Mouse (Mus musculus): Measurements from ENCODE around the gene D630039A03Rik. TPM values are rescaled to one million over a fixed set of nuclear protein-coding genes. Genes with fewer than 3 reads are reported as not detected.
A peak's percentile ranks its signal among the peaks of the same experiment; 100 is the strongest.
"Not testable (repeated sequence)": the region's sequence is repeated elsewhere in the genome, so short reads cannot be mapped to it uniquely, and the experiment has no call there.

Gene D630039A03Rik
- total RNA-seq, 2 experiments from 2014 or later = 0.15 to 0.19 TPM

DNA sequence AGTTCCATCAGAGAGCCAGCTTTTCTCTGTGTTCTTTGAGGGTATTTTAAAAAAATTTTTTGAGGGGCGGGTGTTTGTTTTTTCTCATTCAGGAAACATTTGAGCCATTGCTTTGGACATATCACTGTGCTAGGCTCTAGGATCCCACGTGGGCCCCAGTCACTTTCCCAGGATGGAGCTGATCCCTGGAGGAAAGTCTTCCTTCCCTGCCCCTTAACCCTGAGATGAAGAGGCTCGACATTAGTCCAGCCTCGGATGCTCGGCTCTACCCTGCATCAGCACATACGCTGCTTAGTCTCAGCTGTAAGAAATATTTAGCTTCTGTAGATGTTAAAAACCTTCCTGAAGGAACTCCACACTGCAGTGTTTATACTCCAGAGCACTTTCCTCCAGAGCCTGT, 20.2 kb downstream of the D630039A03Rik start:
- intact Hi-C loops (cut with DNase I) = no loop called here
- DNase-seq (ENCODE audit: low spot score in 2 of 2) = no peak

DNA sequence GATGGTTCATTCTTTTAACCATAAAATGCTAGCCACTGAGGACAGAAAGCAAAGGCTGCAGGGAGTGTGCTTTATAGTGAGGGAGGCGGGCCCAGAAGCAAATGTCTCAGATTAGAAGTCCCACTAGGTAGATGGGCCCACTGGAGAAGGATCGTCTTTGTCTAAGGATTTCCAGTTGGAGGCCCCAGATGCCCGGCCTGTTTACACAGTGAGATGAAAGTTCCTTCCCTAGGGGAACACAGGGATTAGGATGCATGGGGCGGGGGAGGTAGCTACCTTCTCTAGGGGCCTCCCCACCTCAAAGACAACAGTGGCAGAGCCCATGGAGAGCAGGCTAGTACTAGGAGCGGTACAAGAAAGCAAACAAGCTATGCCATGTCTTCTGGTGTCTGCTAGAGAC, 21.0 kb downstream of the D630039A03Rik start:
- intact Hi-C loops (cut with DNase I) = no loop called here
- DNase-seq (ENCODE audit: low spot score in 2 of 2) = no peak

DNA sequence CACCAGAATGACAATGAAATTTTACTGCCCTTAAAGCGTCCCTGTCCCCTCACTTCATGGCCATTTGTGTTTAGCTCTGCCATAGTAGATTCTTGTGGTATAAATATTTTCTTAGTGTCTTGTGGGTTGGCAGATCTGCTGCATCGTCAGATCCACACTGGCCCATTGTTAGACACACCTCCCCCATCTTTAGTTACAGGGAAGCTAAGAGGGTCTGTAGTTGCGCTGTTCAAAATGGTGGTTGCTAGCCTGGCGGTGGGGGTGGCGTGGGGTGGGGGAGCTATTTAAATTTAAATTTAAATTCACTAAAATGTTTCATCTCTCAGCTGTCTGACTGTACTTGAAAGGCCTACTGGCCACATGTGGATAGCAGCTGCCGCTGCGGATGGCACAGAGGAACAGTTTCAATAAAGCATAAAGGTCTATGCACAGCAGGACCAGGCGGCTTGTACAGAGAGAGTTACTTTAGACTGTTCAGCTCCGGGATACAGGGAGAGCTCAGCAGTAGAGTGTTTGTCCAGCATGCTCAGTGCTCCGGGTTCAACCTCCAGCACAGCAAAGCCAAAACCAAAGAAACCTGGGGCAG, 24.0 kb downstream of the D630039A03Rik start:
- no peak for DNase-seq (ENCODE audit: low spot score in 2 of 2)
- intact Hi-C loops (cut with DNase I) = no loop called here

DNA sequence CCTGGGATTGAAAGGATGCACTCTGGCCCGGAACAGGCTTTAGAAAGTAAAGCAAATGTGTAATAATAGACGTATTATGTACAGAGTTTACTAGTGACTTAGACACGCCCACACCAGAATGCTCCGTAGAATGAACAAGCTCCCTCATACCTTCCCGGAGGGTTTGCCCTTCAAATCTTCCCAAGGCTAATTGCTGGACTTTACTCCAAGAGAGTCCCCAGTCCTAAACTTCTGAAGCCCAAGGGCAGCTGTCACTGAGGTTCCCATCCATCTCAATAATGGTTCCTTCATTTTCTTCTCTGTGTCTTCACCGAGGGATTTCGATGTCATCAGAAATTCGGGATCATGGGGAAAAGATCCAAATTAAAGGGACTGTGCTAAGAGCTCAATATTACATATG, 26.3 kb downstream of the D630039A03Rik start:
- intact Hi-C loops (cut with DNase I) = no loop called here
- no peak for DNase-seq (ENCODE audit: low spot score in 2 of 2)

DNA sequence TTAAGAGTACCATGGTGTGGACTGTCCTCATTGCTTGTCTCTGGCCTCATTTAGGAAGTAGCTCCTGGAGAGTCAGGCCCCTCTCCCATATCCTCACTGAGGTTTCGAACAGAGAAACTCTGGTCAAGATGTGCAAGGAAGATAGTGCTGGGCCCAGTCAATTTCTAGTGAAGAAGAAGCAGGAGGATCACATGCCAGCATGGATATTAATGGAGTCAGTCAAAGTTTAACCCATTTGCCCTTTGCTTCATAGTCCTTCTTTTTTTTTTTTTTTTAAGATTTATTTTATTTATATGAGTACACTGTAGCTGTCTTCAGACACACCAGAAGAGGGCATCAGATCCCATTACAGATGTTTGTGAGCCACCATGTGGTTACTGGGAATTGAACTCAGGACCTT, 27.1 kb downstream of the D630039A03Rik start:
- intact Hi-C loops (cut with DNase I); DNase-seq (ENCODE audit: low spot score in 2 of 2): not testable (repeated sequence)

DNA sequence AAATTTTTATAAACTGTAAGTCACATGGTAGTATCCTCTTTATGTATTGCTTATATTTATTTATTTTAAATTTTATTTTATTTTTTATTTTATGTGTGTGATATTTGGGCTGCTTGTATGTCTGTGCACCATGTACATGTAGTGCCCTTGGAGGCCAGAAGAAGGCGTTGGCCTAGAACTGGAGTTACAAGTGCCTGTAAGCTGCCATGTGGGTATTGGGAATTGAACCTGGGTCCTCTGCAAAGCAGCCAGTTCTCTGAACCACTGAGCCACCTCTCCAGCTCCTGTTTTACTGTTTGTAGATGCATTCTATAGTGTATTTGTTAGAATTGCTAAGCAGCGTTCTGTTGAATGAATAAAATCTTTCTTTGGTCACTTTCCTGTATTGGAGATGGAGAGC, 27.9 kb downstream of the D630039A03Rik start:
- DNase-seq (ENCODE audit: low spot score in 2 of 2) = no peak
- intact Hi-C loops (cut with DNase I) = no loop called here

DNA sequence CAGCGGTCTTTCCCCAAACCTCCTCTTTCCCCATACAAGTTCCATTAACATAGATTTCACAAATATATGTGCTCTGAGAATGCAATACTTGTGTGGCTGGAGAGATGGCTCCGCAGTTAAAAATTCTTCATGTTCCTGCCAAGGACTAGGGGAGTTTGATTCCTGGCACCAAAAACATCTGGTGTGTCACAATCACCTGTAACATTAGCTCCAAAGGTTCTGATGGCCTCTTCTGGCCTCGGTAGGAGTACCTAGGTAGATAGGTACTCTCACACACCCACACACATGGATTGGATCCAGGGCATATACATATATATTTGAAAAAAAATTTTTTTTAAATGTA, 29.2 kb downstream of the D630039A03Rik start:
- no peak for DNase-seq (ENCODE audit: low spot score in 2 of 2)
- intact Hi-C loops (cut with DNase I) = no loop called here

DNA sequence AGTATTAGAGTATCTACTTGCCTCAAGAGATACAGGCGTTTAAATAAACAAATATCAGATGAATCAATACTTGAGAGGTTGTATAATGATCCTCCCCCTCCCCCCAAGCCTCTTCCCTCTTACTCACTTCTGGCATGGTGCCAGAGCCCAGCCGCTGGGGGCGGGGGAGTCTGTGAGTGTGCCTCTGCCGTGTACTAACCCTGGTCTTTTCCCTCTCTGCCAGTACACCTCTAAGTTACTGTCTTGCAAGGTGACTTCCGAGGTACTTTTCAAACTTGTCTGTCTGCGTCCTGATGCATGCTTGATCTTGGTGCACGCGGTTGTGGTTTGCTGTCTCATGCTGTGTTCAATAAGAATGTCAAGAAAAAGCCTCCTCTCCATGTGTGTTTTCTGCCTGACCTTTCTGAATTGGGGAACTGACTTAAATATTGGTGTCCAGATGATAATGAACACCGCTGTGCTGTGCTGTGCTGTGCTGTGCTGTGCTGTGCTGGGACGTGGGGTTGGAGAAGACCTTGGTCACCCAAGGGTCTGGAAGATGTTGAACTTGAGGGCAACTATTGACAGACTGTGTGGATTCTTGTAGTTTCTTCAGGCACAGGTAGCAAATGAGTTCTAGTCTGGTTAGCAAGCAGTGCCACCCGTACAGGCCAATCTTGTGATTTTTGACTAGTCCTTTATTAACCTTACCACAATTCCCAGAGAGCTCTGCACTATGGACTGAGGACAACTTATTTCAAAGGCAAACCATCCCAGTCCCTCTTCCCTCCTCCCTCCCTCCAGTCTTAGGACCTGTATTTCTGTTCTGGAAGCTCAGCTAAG, 29.8 kb downstream of the D630039A03Rik start:
- intact Hi-C loops (cut with DNase I) = no loop called here

DNA sequence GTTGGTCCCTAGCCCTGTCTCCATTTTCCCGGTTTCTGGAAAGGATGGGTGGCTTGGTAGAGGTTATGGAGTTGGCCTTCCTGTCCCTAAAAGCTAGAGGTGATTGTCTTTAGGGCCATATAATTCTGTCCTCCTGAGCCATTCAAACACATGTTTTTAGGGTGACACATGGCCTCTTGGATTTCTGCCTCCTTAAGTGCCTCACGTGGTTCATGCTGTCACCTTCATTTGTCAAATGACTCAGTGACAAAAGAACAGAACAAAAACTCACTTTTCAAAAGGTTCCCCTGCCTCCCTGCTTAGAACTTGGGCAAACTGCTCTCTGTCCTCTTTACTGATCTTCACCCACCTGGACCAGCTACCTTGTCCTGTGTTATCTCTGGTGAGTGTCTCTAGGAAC, 30.9 kb downstream of the D630039A03Rik start:
- intact Hi-C loops (cut with DNase I) = no loop called here
- no peak for DNase-seq (ENCODE audit: low spot score in 2 of 2)

More for the DNA sequence above, 29.8 kb downstream of the D630039A03Rik start:
- no peak for DNase-seq (ENCODE audit: low spot score in 2 of 2)

DNA sequence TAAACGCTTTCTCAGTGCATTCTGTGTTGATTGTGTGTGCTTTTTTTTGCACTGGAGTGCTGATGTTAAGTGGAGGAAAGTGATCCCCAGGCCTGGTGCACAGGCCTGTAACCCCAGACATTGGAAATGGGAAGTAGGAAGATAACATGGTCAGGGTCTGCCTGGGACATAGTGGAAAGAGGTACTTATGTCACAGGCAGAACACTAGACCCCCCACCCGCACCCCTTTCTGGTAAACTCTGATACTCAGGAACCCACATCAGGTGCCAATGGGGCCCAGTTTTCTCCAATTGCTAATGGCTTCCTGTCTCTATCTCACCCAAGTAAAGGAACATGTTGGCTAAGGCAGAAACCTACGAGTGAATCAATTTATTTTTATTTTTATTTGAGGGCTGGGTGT, 31.6 kb downstream of the D630039A03Rik start:
- intact Hi-C loops (cut with DNase I) = loop anchor here (5.0 kb wide), 1 partner anchor 212 kb away; no protein-coding TSS in a partner anchor
- DNase-seq (ENCODE audit: low spot score in 2 of 2) = no peak

DNA sequence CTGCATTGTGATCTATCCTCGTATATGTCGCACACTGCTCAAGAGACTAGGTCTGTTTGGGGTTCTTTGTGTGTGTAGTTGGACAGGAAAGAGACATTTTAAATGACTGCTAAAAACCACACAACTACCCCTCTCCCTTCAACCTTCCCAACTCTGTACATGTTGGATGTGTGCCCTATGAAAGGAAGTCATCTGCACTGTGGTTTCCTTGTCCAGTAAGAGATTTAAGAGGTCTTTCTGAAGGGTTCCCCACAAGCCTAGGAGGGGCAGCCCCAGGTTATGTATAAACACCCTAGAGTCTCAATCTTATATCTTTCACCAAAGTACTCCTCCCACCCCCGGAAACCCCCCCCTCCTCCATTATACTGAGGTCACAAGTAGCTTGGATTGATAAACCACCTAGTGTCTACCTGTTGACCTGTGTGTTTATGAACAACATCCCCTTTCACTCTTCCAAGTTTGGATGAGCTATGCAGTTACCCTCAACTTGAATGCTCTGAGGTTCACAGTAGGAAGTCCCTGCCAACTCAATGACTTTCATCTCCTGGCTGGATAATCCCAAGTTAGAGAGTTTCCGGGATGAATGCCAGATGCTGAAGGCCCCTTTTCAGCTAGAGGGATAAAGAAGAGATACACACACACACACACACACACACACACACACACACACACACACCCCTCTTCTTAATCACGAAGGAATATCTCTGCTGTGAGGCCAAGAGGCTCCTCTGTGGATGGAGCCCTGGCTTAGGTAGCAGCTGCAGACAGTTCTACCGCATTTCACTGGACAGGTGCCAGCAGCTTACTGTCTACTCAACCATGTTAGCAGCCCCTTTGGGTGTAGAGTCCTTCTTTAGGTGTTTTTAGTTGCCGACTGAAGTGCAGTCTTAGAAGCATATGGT, 32.3 kb downstream of the D630039A03Rik start:
- peak in 1 of 2 experiments; percentile 22 for DNase-seq (ENCODE audit: low spot score in 2 of 2)
- intact Hi-C loops (cut with DNase I) = loop anchor here (5.0 kb wide), 1 partner anchor 211 kb away; no protein-coding TSS in a partner anchor

DNA sequence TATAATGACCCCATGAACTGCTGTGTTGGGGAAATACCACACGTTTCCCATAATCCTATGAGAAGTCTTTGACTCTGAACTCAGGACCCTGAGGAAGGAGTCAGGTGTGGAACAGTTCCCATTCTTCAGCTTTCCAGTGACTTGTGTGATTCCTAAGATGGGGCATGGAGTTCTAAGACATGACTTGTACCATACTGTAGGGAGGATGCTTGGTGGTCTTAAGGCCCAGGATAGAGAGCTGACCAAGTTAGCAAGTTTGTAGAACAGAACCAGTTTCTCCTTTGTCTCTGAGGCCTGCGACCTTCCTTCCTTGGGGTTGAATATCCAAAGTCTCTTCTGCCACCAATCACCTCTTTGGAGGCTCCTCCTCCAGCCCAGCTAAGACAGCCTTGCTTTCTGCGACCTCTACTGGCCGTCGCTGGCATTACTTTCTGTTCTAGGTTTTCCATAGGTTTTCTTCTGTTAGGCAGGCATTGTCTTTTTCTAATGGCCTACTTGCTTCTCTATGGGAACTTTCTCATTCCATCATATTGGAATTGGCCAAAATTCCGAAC, 36.2 kb downstream of the D630039A03Rik start:
- intact Hi-C loops (cut with DNase I) = loop anchor here (5.0 kb wide), 1 partner anchor 208 kb away; no protein-coding TSS in a partner anchor
- peak; percentile 83 to 86 for DNase-seq (ENCODE audit: low spot score in 2 of 2)

DNA sequence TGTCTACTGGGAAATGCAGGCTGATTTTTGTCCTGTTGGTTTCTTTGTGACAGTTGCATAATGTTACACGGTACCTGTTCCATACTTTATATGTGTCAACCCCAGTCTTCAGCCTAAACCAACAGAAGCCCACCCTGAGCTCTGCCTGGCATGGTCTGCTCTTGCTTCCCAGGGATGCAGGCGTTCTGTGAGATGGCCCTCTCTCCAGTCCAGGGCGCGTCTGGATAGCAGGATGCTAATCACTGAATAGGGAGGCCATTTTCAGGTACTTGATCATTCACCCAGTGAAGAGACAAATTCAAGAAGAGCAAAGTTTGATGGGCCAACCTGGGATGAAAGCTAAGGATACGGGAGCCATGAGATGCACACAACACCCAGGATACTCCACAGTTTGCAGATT, 37.0 kb downstream of the D630039A03Rik start:
- DNase-seq (ENCODE audit: low spot score in 2 of 2) = no peak
- intact Hi-C loops (cut with DNase I) = no loop called here

DNA sequence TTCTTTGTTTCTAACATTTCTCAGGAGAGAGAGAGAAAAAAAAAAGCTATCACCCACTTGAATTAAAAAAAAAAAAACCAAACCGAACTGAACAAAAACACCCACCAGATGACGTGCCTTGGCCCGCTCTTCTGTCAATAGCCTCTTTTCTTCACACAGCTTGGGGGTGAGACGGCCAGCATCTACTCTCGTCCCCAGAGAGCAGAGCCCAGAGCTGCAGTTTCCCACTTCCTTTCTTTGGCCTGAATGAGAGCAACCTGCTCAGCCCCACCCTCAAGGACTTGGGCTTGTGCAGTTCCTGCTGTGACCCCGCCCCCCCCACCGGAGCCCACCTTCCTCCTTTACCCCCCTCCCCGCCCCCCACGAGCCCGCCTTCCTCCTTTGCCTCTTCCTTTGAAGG, 48.6 kb downstream of the D630039A03Rik start:
- intact Hi-C loops (cut with DNase I) = no loop called here
- no peak for DNase-seq (ENCODE audit: low spot score in 2 of 2)

DNA sequence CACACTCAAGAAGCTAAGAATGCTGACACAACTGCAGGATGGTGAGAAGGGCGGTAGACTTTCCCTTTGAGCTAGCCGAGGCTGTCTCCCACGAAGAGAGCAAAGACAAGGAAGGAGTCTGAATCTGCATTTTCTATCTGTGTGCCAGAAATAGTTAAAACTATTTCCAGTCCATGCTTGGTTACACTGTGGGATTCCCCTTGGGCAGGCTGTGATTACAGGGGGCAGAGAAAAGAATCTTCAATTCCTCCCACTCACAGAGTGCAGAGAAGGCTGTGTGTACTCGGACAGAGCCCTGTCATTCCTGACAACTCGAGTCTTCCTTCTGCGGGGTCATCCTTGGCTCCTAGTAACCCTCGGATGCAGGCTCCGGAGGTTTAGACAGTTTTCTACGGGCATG, 49.1 kb downstream of the D630039A03Rik start:
- no peak for DNase-seq (ENCODE audit: low spot score in 2 of 2)
- intact Hi-C loops (cut with DNase I) = no loop called here

DNA sequence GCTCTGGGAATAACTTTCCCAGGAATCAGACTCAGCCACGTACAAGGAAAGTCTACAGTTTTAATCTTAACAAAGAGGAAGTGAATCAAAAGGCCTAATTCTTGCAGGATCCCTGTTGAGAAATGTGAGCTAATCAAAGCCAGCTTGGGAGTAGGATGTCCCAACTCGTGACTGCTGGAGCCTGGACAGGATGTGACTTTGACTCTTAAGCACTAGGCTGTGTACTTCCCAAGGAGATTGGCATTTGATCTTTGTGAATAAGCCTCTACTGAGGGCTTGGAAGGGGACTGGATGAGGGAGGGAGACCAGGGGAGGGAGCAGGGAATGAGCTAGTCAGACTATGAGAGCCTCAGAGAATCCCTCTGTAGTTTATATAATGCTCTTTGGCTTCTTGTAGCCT, 50.0 kb downstream of the D630039A03Rik start:
- intact Hi-C loops (cut with DNase I) = no loop called here
- DNase-seq (ENCODE audit: low spot score in 2 of 2) = no peak

DNA sequence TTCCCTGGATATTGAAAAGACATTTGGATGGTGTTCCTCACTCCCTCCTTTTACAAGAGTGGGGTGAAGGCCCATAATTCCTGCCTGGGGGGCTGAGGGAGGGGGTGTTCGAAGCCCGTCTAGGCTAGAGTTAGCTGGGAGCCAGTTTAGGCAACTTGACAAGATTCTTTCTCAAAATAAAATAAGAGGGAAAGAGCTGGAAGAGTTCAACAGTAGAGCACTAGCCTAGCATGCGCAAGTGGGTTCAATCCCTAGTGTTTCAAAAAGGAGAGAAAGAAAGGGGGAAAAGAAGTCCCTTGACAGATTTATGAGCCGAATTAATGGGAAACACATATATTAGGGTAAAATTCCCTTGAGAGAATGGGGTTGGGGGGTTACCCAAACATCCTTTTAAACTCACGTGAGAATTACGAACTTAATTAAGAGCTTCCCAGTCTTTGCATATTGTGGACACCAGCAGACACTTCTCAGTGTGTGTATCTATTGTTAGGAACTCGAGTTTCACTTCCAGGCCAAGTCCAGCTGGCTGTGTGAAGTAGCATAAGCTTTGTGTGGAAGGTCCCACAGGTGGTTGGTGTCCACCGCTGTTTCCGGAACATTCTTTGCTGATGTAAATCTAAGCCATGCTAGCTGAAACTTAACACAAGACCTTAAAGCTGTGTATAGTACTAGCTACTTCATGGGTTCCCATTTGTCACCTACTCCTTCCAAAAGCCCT, 53.7 kb downstream of the D630039A03Rik start:
- intact Hi-C loops (cut with DNase I) = no loop called here

DNA sequence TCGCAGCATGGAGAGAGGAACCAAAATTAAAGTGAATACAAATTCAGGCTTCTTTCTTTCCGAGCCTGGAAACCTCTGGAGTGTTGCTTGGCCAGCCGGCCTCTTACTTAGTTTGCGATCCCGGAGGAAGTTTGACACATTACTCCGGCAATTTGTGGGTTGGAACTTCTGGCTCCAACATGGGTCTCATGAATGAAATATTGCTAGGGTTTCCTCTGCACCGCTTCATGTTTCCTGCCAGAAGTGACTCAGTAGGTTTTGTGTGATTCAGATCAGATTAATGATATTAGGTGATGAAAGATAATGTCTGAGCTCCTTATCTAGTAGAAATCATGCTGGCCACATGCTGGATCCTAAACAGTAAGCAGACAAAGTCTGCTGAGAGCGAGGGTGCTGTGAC, 54.2 kb downstream of the D630039A03Rik start:
- no peak for DNase-seq (ENCODE audit: low spot score in 2 of 2)
- intact Hi-C loops (cut with DNase I) = no loop called here

More for the DNA sequence above, 53.7 kb downstream of the D630039A03Rik start:
- no peak for DNase-seq (ENCODE audit: low spot score in 2 of 2)

DNA sequence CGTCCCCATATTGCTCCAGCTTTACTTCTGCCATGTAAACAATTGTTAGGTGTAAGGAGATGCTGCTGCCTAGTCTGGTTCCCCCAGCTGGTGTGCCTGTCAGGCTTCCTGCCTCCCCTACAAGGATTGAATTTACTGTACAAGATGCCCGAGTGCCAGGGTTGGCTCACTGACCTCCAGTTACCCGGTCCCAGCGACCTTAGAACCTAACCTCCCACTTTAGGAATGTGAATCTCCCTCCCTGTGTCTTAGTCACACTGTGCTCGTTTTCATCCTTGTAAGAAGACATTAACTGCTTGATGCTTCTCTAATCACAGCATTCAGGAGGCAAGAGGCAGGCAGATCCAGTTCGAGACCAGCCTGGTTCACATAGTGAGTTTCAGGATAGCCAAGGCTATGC, 54.9 kb downstream of the D630039A03Rik start:
- DNase-seq (ENCODE audit: low spot score in 2 of 2) = no peak
- intact Hi-C loops (cut with DNase I) = no loop called here

All from left cerebral cortex, postnatal 14 days (tissue).